Mouse (Mus musculus): Measurements from ENCODE around the gene Ccdc163.

Gene Ccdc163

DNA sequence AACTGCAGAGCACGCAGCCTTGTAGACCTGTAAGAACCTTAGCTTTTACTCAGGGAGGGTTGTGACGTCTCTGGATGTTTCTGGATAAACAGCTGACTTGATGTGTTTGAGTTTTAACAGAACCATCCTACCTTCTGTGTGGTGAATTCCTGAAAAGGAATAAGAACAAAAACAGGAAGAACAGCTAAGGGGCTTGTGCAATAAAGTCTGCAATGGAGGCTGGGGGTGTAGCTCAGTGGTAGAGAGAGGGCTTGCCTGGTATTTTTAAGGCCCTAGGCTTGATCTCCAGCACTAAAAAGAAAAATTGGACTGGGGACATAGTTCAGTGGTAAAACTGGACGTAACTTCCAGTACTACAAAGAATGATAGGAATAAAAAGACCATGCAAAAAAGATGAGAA is 68.8 kb downstream of the Ccdc163 start:
- in situ Hi-C loops (cut with MboI, MseI): loop anchor here (5.0 kb wide), 1 partner anchor 35 kb away; no protein-coding TSS in a partner anchor

DNA sequence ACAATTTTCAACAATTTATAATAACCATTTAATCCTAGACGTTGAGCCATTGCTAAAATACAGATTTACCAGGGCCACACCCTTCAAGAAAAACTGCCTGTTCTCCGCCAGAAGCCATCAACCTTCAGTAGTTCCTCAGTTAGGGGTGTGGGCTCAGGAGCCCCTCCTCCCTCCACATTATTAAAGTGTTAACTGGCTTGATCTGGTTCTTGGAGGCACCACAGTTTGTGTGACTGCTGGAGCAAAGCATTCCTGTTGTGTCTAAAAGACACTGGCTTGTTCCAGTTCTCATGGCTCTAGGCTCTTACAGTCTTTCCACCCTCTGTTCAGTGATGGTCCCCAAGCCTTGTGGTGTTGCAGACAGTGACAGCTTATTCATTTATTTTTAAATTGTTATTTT is 72.2 kb downstream of the Ccdc163 start:
- in situ Hi-C loops (cut with MboI, MseI): no loop called here

DNA sequence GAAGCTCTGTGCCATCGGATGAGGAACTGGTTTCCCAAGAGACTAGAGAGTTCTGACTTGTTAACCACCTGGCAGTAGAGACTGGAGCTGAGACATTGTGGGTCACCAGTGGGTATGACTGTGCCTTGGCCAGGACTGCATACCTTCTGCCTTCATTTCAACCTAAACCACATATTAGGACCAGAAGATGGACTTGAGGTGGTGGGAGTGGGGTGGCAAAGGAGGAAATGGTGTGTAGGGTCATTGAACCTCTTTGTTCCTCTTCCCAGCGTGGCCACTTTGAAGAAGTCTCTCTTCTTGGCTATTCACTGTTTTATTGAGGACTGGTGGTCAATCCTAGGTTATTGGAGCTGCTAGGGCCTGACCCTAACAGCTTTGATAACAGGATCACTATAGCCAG is 73.1 kb downstream of the Ccdc163 start:
- in situ Hi-C loops (cut with MboI, MseI): no loop called here

DNA sequence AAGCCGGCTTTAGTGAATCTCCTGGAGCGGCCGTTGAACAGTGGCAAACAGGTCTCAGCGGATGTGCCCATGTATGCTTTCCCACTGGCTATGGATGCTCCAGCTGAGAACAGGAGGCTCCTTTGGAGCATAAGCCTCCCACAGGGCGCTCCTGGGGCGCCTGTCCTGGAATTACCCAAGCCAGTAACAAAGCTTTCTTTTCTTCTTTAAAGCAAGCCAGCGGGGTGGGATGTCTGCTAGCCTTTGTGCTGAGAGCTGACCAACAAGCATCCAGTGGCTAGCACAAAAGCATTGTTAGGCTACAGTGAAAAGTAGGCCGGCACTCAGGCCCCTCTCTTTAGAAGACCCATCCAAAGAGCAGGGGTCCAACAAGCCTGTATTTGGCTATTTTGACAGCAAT is 73.9 kb downstream of the Ccdc163 start:
- in situ Hi-C loops (cut with MboI, MseI): no loop called here

DNA sequence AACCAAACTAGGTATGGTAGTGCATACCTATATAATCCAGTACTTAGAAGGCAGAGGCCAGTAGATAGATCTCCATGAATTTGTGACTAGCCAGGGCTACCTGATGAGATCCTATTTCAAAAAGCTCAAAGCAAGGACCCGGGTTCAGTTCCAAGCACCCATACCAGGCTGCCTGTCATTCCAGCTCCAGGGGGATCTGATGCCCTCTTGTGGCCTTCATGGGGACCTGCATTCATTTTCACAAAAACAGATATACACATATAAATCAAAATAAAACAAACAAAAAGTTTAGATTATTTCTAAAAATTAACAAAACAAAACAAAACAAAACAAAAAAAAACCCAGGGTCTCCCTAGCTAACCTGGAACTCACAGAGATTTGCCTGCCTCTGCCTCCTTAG is 78.3 kb downstream of the Ccdc163 start:
- in situ Hi-C loops (cut with MboI, MseI): loop anchor here (5.0 kb wide), 1 partner anchor 69 kb away; no protein-coding TSS in a partner anchor

DNA sequence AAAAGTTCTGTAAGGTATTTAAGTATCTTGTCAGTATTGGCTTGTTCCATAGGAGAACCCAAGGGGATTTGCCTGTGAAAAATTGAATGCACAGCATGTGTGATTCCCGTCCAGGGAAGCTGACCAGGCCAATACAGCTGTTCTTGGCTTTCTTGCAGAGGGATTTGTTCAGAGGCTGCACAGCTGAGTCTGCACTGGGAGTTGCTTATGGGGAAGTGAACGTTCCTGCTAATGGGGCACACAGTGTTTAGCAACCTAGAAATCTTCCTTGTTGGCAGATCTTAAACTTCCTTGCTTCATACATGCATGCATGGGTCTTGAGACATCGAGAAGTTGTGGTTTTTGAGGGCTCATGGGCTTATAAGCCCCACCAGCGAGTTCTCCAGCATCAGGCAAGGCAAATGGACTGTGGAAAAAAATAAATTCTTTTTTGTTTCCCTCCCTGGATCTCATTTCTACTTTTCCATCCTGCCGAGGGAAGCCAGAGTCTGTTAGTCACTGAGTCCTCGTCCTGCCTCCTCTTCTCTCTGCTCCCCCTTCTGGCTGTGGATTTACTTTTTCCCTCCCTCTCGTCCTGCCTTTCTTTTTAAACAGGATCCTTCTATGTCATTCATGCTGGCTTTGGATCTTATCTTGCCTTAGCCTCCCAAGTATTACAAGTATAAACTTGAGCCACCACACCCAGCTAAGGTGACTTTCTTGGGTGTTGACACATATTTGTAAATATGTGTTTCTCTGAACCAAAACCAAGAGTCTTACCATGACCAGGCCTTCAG is 79.9 kb downstream of the Ccdc163 start:
- in situ Hi-C loops (cut with MboI, MseI): loop anchor here (5.0 kb wide), 1 partner anchor 71 kb away; no protein-coding TSS in a partner anchor

DNA sequence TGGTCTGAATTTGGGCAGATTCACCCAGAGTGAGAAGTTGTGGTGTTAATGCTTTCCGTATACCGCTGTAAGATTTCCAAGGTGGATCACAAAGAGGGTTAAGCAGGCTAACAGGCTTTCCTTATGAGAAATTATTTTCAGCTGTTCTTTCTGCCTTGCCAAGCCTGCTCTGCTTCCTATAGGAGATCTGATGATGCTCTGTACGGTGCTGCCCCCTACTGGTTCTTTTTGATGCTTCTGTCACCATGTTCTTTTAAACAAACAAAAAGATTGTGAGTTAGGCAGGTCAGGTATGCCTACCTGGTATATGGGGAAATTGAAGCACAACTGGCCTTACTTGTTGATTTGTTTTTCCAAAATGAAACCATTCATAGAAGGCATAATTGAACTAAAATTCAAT is 80.6 kb downstream of the Ccdc163 start:
- in situ Hi-C loops (cut with MboI, MseI): loop anchor here (5.0 kb wide), 1 partner anchor 72 kb away; no protein-coding TSS in a partner anchor

DNA sequence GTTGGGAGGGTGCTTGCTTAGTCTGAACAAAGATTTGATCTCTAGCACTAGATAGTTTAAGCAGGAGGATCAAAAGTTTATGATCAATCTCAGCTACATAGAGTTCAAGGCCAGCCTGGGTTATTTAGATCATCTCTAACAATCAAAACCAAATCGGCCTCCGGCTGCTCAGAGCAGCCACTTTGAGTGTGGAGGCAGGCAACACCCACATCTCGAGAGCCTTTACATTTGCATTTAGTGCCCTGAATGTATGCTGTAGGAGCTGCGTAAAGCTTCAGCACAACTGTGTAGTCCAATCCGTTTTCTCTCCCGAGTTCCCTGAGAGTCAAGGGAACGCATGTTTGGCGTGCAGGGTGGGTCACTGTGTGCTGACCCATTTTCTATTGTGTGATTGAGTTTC is 84.1 kb downstream of the Ccdc163 start:
- in situ Hi-C loops (cut with MboI, MseI): no loop called here

DNA sequence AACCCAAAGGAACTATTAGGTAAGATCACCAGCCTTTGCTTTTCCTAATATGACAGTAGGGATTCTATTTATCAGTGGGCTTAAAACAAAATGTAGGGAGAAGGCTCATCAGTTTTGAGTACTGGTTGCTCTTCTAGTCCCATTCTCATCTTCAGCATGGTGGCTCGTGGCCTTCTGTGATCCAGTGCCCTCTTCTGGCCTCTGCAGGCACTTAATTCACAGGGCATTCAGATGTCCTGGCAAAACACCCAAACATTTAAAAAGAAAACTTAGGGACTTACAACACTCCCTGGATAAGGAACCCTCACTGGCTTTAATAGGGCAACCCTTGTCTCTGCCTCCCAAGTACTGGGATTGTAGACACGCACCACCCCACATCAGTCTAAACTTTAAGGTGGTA is 86.0 kb downstream of the Ccdc163 start:
- in situ Hi-C loops (cut with MboI, MseI): no loop called here

DNA sequence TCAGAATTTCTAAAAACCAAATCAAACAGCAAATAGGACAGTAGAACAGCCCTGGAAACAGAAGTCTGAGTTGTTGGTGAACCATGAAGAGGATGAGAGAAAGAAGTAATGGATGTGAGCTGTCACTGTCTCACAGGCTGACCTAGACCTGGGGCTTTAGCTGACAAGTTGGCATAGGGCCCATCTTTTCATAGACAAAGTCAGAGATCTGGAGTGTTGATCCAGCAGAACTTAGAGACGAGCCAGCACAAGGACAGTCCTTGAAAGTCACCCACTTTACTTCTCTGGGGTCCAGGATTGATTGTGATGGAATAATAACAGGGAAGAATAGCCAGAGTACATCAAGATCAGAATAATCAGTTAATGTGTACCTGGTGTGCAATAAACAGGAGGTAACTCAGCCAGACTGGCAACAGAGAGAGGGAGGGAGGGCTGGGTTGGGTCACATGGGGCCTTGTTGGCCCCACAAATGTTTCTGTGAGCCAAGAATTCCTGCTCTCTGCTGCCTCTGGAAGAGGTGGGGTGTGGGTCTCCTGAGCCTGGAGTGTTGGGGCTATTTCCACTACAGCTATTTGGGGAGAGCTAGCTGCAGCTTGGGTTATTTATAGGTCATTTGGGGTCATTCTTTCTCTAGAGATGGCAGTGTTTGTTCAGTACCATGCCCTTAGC is 88.3 kb downstream of the Ccdc163 start:
- in situ Hi-C loops (cut with MboI, MseI): no loop called here

DNA sequence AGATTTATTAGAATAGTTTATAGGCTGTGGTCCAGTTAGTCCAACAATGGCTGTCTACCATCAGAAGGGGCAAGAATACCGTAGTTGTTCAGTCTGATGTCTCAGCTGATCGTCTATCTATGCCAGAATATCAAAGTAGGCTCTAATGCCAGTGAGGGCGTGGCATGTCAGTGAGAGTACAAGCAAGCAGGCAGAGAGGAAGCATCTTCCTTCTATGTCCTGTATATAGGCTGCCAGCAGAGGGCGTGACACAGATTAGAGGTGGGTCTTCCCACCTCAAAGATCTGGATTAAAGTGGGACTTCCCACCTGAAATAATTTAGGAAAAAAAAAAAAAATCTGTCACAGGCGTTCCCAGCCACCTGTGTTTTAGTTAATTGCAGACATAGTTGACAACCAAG is 91.6 kb downstream of the Ccdc163 start:
- in situ Hi-C loops (cut with MboI, MseI): no loop called here

Measured in T-helper 2 cell (primary cell).